31 mouse cellular contexts compared by ENCODE assay signal in genomic region chr19:29973396-29973795, GRCm38 (mm10). TPM values are rescaled to one million over a fixed set of nuclear protein-coding genes. Genes with fewer than 3 reads are reported as not detected.
DNase-seq lines count a peak whose midpoint lies in the region; TF ChIP-seq lines count a peak whose summit lies in the region.
"Had no signal": no experiment of that assay in that cellular context is flagged by ENCODE, and none has a peak within 500 bp of the region (broad histone marks: within the 10 kb centered on the region; RNA-seq: fewer than 3 reads in every experiment).

No protein-coding gene starts in this region.

- no peak overlapping the region for H3K4me3 ChIP-seq in C2C12 (ENCODE audit: insufficient read depth, poor library complexity, severe bottlenecking)
- no peak overlapping the region for H3K4me3 ChIP-seq in limb, embryonic 10.5 days
- H3K4me3 ChIP-seq: forebrain, embryonic 10.5 days; kidney, embryonic 15.5 days; limb, embryonic 12.5 days; neural tube, embryonic 15.5 days had no signal

- H3ac ChIP-seq in C2C12 (ENCODE audit: control insufficient read depth, insufficient read length, low read depth), result no peak overlapping the region

- no peaks in the 10 kb centered on the region for H3K4me1 ChIP-seq in limb, embryonic 10.5 days
- H3K4me1 ChIP-seq: forebrain, embryonic 10.5 days; kidney, embryonic 15.5 days; limb, embryonic 12.5 days; neural tube, embryonic 15.5 days had no signal

- no peaks in the 10 kb centered on the region for H3K9me3 ChIP-seq in limb, embryonic 10.5 days (replicated peaks)
- H3K9me3 ChIP-seq: kidney, embryonic 15.5 days; limb, embryonic 12.5 days; neural tube, embryonic 15.5 days had no signal

- 80% methylated on average over 5 of the region's 5 CpGs for WGBS in limb, embryonic 10.5 days

- H3K36me3 ChIP-seq in C2C12 (ENCODE audit: control insufficient read depth, insufficient read depth), result no peaks in the 10 kb centered on the region
- H3K36me3 ChIP-seq in limb, embryonic 10.5 days, result no peaks in the 10 kb centered on the region
- H3K36me3 ChIP-seq: forebrain, embryonic 10.5 days; kidney, embryonic 15.5 days; limb, embryonic 12.5 days; neural tube, embryonic 15.5 days had no signal

- no peaks in the 10 kb centered on the region for H3K27me3 ChIP-seq in C2C12 (ENCODE audit: control insufficient read depth, insufficient read depth, insufficient read length)
- H3K27me3 ChIP-seq in limb, embryonic 10.5 days (ENCODE audit: low read depth, poor library complexity, severe bottlenecking), result no peaks in the 10 kb centered on the region
- H3K27me3 ChIP-seq: kidney, embryonic 15.5 days; limb, embryonic 12.5 days; neural tube, embryonic 15.5 days had no signal

- H3K27ac ChIP-seq in limb, embryonic 10.5 days, result no peak overlapping the region
- H3K27ac ChIP-seq: forebrain, embryonic 10.5 days; kidney, embryonic 15.5 days; limb, embryonic 12.5 days; neural tube, embryonic 15.5 days; stomach, postnatal 0 days had no signal

- no peaks in the 10 kb centered on the region for H3K79me2 ChIP-seq in C2C12 (ENCODE audit: control insufficient read depth, insufficient read depth)

- intact Hi-C loops in heart, postnatal 25 days (cut with DNase I), result loop anchor here (10.0 kb wide), 1 partner anchor 231 kb away; no protein-coding TSS in a partner anchor

- no peaks in the 10 kb centered on the region for H3K79me3 ChIP-seq in C2C12 (ENCODE audit: low read depth)

- no peak for TF ChIP-seq CTCF in C2C12 (IDR thresholded peaks at IDR 0.05; ENCODE audit: control insufficient read depth, insufficient read depth, insufficient read length)

- peak; percentile 65 for DNase-seq in gastrocnemius, adult 18-20 months (ENCODE audit: low spot score)
- no peak for DNase-seq in gastrocnemius, postnatal 10 days
- DNase-seq in gastrocnemius, postnatal 25 days, result peak; percentile 45
- DNase-seq in heart, postnatal 25 days (ENCODE audit: low spot score), result peak; percentile 48
- no peak for DNase-seq in limb, embryonic 10.5 days (ENCODE audit: low spot score)
- DNase-seq in adrenal gland, adult 8-10 months, result no peak
- no peak for DNase-seq in layer of hippocampus, adult 8-10 months (ENCODE audit: low spot score in 2 of 2)
- DNase-seq: adrenal gland, postnatal 25 days; cerebellum, adult 9-10 months; kidney, postnatal 36 days; liver, postnatal 0 days; thymus, adult 2 months had no signal

TF ChIP-seq in C2C12, 6 proteins besides CTCF, POLR2A, EP300 and RAD21:
- TF ChIP-seq FOSL1 (IDR thresholded peaks at IDR 0.05; ENCODE audit: insufficient read depth, low read length, poor library complexity, severe bottlenecking) (no peak), MYOD1 (IDR thresholded peaks at IDR 0.05; ENCODE audit: control insufficient read depth, insufficient read length, low read depth) (peak; percentile 57)

RNA-seq across cellular contexts. Expression of gene Trpd52l3, which starts 30.2 kb away (rescaled TPM):
- total RNA-seq in gastrocnemius, adult 18-20 months (2021), result not detected
- total RNA-seq in gastrocnemius, postnatal 10 days (2021), result not detected
- polyA plus RNA-seq in C2C12 (2012; fragmentation: generic; extraction: Trizol), result not detected
- not detected for total RNA-seq in gastrocnemius, postnatal 25 days (2021)
- not detected for total RNA-seq in heart, postnatal 25 days (2021)
- polyA plus RNA-seq in limb, embryonic 10.5 days (2016; fragmentation: Nextera tagmentation; extraction: Ambion mirVana), result not detected in 2 replicates
- not detected for total RNA-seq in adrenal gland, adult 8-10 months (2022)
- total RNA-seq in layer of hippocampus, adult 8-10 months (2022), result not detected
- total RNA-seq: adrenal gland, postnatal 25 days; layer of hippocampus, postnatal 10 days; megakaryocyte progenitor cell, adult 5-6 weeks; midbrain, postnatal 0 days had no signal
- polyA plus RNA-seq: brain, embryonic 14.5 days; cortical plate, adult 2 months; embryonic facial prominence, embryonic 11.5 days; forebrain, embryonic 10.5 days; forebrain, embryonic 16.5 days; heart, embryonic 14.5 days; hindbrain, embryonic 11.5 days; intestine, postnatal 0 days; kidney, embryonic 15.5 days; limb, embryonic 12.5 days; liver, embryonic 11.5 days; liver, postnatal 0 days; lung, postnatal 0 days; midbrain, embryonic 11.5 days; midbrain, postnatal 0 days; neural tube, embryonic 15.5 days; stomach, postnatal 0 days had no signal

RNA-seq across cellular contexts. Expression of gene Il33, which starts 48.5 kb away (rescaled TPM):
- total RNA-seq in gastrocnemius, adult 18-20 months (2021), result 1 to 10 TPM; 3.8 to 8.0 TPM
- total RNA-seq in gastrocnemius, postnatal 10 days (2021), result 1 to 10 TPM; 6.8 to 7.1 TPM
- 1.2 TPM for polyA plus RNA-seq in C2C12 (2012; fragmentation: generic; extraction: Trizol)
- total RNA-seq in gastrocnemius, postnatal 25 days (2021), result 1 to 10 TPM; 3.3 to 5.6 TPM
- 1 to 10 TPM; 3.9 to 6.1 TPM for total RNA-seq in heart, postnatal 25 days (2021)
- 0.21 and 0.34 TPM in 2 replicates for polyA plus RNA-seq in limb, embryonic 10.5 days (2016; fragmentation: Nextera tagmentation; extraction: Ambion mirVana)
- total RNA-seq in adrenal gland, adult 8-10 months (2022), result 10 to 100 TPM; 22.6 to 38.7 (median 25.2) TPM
- total RNA-seq in layer of hippocampus, adult 8-10 months (2022), result 100 to 1,000 TPM in 2 of 4 experiments, 10 to 100 TPM in 2; 73.4 to 112 (median 96.0) TPM
- total RNA-seq: megakaryocyte progenitor cell, adult 5-6 weeks had no signal

RNA-seq across cellular contexts. Expression of gene Uhrf2, which starts 56.9 kb away (rescaled TPM):
- 10 to 100 TPM; 12.9 to 13.1 TPM for total RNA-seq in gastrocnemius, adult 18-20 months (2021)
- 10 to 100 TPM; 15.7 to 23.4 TPM for total RNA-seq in gastrocnemius, postnatal 10 days (2021)
- polyA plus RNA-seq in C2C12 (2012; fragmentation: generic; extraction: Trizol), result 23.4 TPM
- total RNA-seq in gastrocnemius, postnatal 25 days (2021), result 10 to 100 TPM; 13.3 to 14.3 TPM
- 10 to 100 TPM; 21.2 to 25.5 TPM for total RNA-seq in heart, postnatal 25 days (2021)
- polyA plus RNA-seq in limb, embryonic 10.5 days (2016; fragmentation: Nextera tagmentation; extraction: Ambion mirVana), result 74.2 and 85.1 TPM in 2 replicates
- 10 to 100 TPM; 35.5 to 48.4 (median 42.5) TPM for total RNA-seq in adrenal gland, adult 8-10 months (2022)
- 10 to 100 TPM; 53.8 to 80.4 (median 61.7) TPM for total RNA-seq in layer of hippocampus, adult 8-10 months (2022)

Comparison
In these comparisons a context has a peak if more than half of its experiments do, and no peak if none do; other contexts are left out.
1. DNase-seq: peak in gastrocnemius, adult 18-20 months (single experiment), gastrocnemius, postnatal 25 days (single experiment) and heart, postnatal 25 days (single experiment); none in gastrocnemius, postnatal 10 days (single experiment), limb, embryonic 10.5 days (single experiment), adrenal gland, adult 8-10 months (single experiment) and layer of hippocampus, adult 8-10 months (0 of 2).